In the genomic region with DNA sequence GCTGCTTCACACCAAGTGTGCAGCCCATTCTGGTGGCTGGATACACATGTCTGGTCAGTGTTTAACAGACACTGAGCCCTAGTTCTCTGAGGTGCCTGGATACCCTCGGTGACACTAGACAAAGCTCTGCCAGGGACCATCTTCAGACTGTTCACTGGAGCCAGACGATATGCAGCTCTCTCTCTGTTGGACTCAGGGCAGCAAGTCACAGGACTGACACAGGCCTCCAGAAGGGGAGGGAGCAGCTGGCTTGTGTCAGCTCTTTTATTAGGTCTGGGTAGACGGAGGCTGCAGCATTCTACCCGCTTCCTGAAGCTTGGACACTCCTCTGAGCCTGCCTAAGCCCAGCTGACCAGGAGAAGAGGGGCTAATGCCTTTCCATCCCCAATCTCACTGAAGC, we compare ENCODE assay signal across 9 mouse cellular contexts. TPM values are rescaled to one million over a fixed set of nuclear protein-coding genes. Genes with fewer than 3 reads are reported as not detected.
DNase-seq lines count a peak whose midpoint lies in the region; ATAC-seq lines count a peak whose summit lies in the region.
"Had no signal": no experiment of that assay in that cellular context is flagged by ENCODE, and none has a peak within 500 bp of the region (broad histone marks: within the 10 kb centered on the region; RNA-seq: fewer than 3 reads in every experiment).

No protein-coding gene starts in this region.

- H3K9me3 ChIP-seq in heart, embryonic 15.5 days (replicated peaks): no peaks in the 10 kb centered on the region
- H3K9me3 ChIP-seq: forebrain, embryonic 15.5 days; limb, embryonic 13.5 days had no signal

- peak overlapping the region; percentile 69 for H3K27ac ChIP-seq in heart, embryonic 15.5 days
- H3K27ac ChIP-seq: limb, embryonic 13.5 days had no signal

- peak; percentile 74 for DNase-seq in urinary bladder, postnatal 14 days (ENCODE audit: low spot score)
- no peak for DNase-seq in urinary bladder, postnatal 25 days (ENCODE audit: low spot score)
- peak; percentile 72 for DNase-seq in kidney, adult 9 months
- DNase-seq in spleen, postnatal 10 days (ENCODE audit: low spot score in 2 of 2): no peak
- DNase-seq in adrenal gland, adult 18-20 months (ENCODE audit: low spot score in 2 of 2): no peak
- DNase-seq in left cerebral cortex, postnatal 14 days (ENCODE audit: low spot score in 2 of 2): no peak

- WGBS in heart, embryonic 15.5 days: 21% methylated on average over 4 of the region's 4 CpGs

- no peak overlapping the region for H3K4me2 ChIP-seq in heart, embryonic 15.5 days
- H3K4me2 ChIP-seq: forebrain, embryonic 15.5 days; limb, embryonic 13.5 days had no signal

- H3K4me3 ChIP-seq in heart, embryonic 15.5 days: no peak overlapping the region
- H3K4me3 ChIP-seq: forebrain, embryonic 15.5 days; limb, embryonic 13.5 days had no signal

- H3K4me1 ChIP-seq in heart, embryonic 15.5 days (replicated peaks): peaks cover 61% of the 10 kb centered on the region

- intact Hi-C loops in left cerebral cortex, postnatal 14 days (cut with DNase I): no loop called here

- no peak overlapping the region for H3K9ac ChIP-seq in heart, embryonic 15.5 days
- H3K9ac ChIP-seq: forebrain, embryonic 15.5 days; limb, embryonic 13.5 days had no signal

- no peaks in the 10 kb centered on the region for H3K36me3 ChIP-seq in heart, embryonic 15.5 days
- H3K36me3 ChIP-seq: forebrain, embryonic 15.5 days; limb, embryonic 13.5 days had no signal

- peak; percentile 21; the same call in 1 of the 2 replicates for ATAC-seq in heart, embryonic 15.5 days (replicated peaks; ENCODE audit: insufficient number of reproducible peaks, insufficient read depth, low FRiP score, low read depth)
- ATAC-seq: forebrain, embryonic 15.5 days had no signal

- no peaks in the 10 kb centered on the region for H3K27me3 ChIP-seq in heart, embryonic 15.5 days
- H3K27me3 ChIP-seq: forebrain, embryonic 15.5 days; limb, embryonic 13.5 days had no signal

RNA-seq across cellular contexts. Expression of a gene that starts 8.8 kb away (rescaled TPM):
- 59.1 and 77.0 TPM in 2 replicates for polyA plus RNA-seq in heart, embryonic 15.5 days (2015; fragmentation: Nextera tagmentation; extraction: Ambion mirVana)
- total RNA-seq in adrenal gland, adult 18-20 months (2021): 10 to 100 TPM; 19.6 to 29.9 TPM
- 1 to 10 TPM; 3.1 to 3.6 TPM for total RNA-seq in left cerebral cortex, postnatal 14 days (2021)

Comparison
In these comparisons a context has a peak if more than half of its experiments do, and no peak if none do; other contexts are left out.
1. DNase-seq: peak in urinary bladder, postnatal 14 days (single experiment) and kidney, adult 9 months (single experiment); none in urinary bladder, postnatal 25 days (single experiment), spleen, postnatal 10 days (0 of 2), adrenal gland, adult 18-20 months (0 of 2) and left cerebral cortex, postnatal 14 days (0 of 2).
2. RNA of a gene that starts 8.8 kb away (total RNA-seq): 19.6 to 29.9 TPM in adrenal gland, adult 18-20 months; 3.1 to 3.6 TPM in left cerebral cortex, postnatal 14 days; every median in the first group is over 4 times any median in the second.